Mouse (Mus musculus): ENCODE measurements around the gene Ppp1r9a. TPM values are rescaled to one million over a fixed set of nuclear protein-coding genes. Genes with fewer than 3 reads are reported as not detected.

The Ppp1r9a gene
- polyA plus RNA-seq, 1 experiment from 2014 or later, result 28.3 TPM

- Histone ChIP-seq H3K4me1 (peaks cover 25% of the 10 kb centered on the region), H3K9me3 (replicated peaks) (no peaks in the 10 kb centered on the region), H3K9ac (no peak overlapping the region), H3K27me3 (no peaks in the 10 kb centered on the region), H3K4me3 (no peak overlapping the region), H3K36me3 (no peaks in the 10 kb centered on the region), H3K27ac (no peak overlapping the region), H3K4me2 (replicated peaks) (no peak overlapping the region)
- WGBS, result 95% methylated on average over 9 of the region's 9 CpGs
- no peak for ATAC-seq (ENCODE audit: low FRiP score)
Observed at GRCm38 (mm10) chr6:4992308-4992707, 89.6 kb downstream of the Ppp1r9a start.

DNA sequence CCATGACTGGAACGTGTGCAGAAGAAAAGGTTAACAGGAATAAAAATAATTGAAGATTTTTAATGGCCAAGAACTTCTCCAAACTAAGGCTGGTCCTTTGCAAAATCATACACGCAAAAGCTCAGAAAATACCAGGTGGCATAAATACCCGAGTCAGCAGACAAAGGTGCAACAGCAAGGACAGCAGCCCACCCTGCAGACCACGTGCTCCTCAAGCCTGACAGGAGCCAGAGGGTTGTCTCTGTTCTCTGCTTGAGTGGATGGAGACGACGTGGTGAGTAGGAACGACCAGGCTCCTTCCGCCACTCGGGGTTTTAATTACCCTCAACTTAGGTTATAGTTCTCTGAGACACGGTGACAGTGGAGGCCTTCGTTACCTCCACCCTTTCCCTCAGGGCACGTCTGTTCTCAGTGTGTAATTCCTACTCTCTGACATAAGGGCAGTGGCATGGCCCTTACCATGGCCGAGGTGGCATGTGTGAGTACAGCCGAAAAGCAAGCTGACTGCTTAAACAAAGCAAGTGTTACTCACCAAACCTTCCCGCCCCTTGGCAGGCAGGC is 91.0 kb downstream of the Ppp1r9a start:
- H3K9me3 ChIP-seq (replicated peaks), result no peaks in the 10 kb centered on the region
- no peak overlapping the region; the same call in 1 of the 2 replicates for H3K27ac ChIP-seq
- H3K27me3 ChIP-seq, result no peaks in the 10 kb centered on the region
- H3K36me3 ChIP-seq, result no peaks in the 10 kb centered on the region
- peak; percentile 49; the same call in 1 of the 2 replicates for ATAC-seq (ENCODE audit: low FRiP score)
- H3K4me2 ChIP-seq (replicated peaks), result peak overlapping the region; percentile 31
- 0 out of 2 replicates have a peak overlapping the region, but pooled peaks have one; percentile 13 for H3K9ac ChIP-seq
- peaks cover 21% of the 10 kb centered on the region for H3K4me1 ChIP-seq
- no peak overlapping the region for H3K4me3 ChIP-seq
- WGBS, result 51% methylated on average over 15 of the region's 15 CpGs

DNA sequence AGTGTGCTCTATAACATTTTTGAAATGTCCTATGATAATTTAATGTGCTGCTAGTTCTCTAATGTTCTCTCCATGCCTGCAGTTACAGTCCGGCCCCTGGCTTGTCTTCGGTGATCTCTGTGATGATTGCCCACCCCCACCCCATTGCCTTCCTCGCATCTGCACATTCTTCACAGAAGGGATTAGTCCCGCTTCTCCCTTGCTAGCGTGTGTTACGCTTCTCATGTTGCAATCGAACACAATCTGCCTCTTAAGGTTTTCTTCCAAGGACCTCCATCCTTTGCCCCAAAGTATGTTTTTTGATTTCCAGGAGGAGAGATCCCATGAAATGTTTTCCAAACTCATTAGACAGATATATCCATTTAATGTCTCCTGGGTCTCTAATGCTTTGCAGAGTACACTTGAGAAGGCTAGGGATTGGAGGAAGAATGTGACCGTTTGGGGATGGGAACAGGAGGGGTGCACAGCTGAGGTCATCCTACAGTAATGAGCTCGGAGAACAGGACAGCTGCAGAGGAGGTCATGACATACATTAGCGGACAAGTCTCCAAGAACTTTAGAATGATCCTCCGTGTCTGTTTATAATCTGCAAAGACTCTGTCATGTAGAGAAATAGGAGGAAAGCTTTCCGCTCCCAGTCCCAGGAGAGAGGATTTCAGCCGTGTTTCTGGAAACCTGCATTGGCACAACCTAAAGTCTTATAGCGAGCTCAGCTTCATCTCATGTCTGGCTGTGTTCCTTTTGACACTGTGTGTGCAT is 91.6 kb downstream of the Ppp1r9a start:
- H3K27ac ChIP-seq, result no peak overlapping the region; the same call in 1 of the 2 replicates
- peak overlapping the region; percentile 31 for H3K4me2 ChIP-seq (replicated peaks)
- peak; percentile 66; the same call in 1 of the 2 replicates for ATAC-seq (ENCODE audit: low FRiP score)
- no peaks in the 10 kb centered on the region for H3K9me3 ChIP-seq (replicated peaks)
- H3K9ac ChIP-seq, result 0 out of 2 replicates have a peak overlapping the region, but pooled peaks have one; percentile 13
- no peak overlapping the region for H3K4me3 ChIP-seq
- 41% methylated on average over 14 of the region's 14 CpGs for WGBS
- no peaks in the 10 kb centered on the region for H3K27me3 ChIP-seq
- H3K36me3 ChIP-seq, result no peaks in the 10 kb centered on the region
- H3K4me1 ChIP-seq, result peaks cover 21% of the 10 kb centered on the region

DNA sequence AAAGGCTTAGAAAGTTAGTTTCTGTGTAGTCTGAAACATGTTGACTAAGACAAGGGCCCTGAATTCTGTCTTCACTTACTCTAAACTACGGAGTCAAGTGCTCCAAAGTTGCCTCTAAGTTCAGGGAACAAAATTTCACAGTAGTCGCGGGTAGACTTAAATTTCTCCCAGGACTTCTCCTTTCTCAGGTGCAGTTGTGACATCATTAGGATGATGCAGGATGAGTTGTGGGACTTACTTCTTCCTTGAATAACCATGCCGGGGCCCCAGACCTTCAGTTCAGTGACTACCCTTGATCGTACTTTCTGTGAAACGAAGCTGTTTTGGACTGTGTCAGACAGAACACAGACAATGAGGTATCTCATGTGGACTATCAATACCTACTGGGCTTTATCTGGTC is 94.9 kb downstream of the Ppp1r9a start:
- no peak overlapping the region for H3K4me3 ChIP-seq
- no peak overlapping the region for H3K9ac ChIP-seq
- no peak for ATAC-seq (ENCODE audit: low FRiP score)
- no peaks in the 10 kb centered on the region for H3K27me3 ChIP-seq
- no peaks in the 10 kb centered on the region for H3K9me3 ChIP-seq (replicated peaks)
- peaks cover 21% of the 10 kb centered on the region for H3K4me1 ChIP-seq
- WGBS, result 95% methylated on average over 6 of the region's 6 CpGs
- no peak overlapping the region for H3K27ac ChIP-seq
- H3K4me2 ChIP-seq (replicated peaks), result no peak overlapping the region
- H3K36me3 ChIP-seq, result no peaks in the 10 kb centered on the region

- Histone ChIP-seq H3K36me3 (no peaks in the 10 kb centered on the region), H3K9me3 (replicated peaks) (no peaks in the 10 kb centered on the region), H3K4me1 (peaks cover 15% of the 10 kb centered on the region), H3K9ac (no peak overlapping the region), H3K27me3 (no peaks in the 10 kb centered on the region), H3K4me2 (replicated peaks) (no peak overlapping the region), H3K27ac (no peak overlapping the region), H3K4me3 (no peak overlapping the region)
- 65% methylated on average over 4 of the region's 4 CpGs for WGBS
- no peak for ATAC-seq (ENCODE audit: low FRiP score)
Observed at GRCm38 (mm10) chr6:4998929-4999328, 96.2 kb downstream of the Ppp1r9a start.

DNA sequence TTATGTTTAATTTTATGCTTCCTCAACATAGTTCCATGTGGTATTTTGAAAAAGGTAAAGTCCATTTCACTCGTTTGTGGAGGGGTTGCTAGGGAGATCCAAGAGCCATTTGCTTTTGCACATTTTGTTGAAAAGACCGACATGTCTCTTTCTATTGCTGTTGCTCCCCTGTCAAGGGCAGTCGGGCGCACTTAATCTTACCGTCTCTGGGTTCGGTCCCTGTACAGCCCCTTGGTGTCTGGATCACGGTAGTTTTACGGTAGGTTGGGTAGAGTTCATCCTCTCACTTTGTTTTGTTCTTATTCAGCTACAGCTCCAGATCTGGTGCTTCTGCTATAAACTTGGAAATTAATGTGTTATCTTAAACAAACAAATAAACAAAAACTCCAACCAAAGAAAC is 98.1 kb downstream of the Ppp1r9a start:
- no peaks in the 10 kb centered on the region for H3K27me3 ChIP-seq
- no peak overlapping the region for H3K9ac ChIP-seq
- ATAC-seq (ENCODE audit: low FRiP score), result no peak
- WGBS, result 40% methylated on average over 8 of the region's 8 CpGs
- peaks cover 7% of the 10 kb centered on the region for H3K4me1 ChIP-seq
- H3K36me3 ChIP-seq, result no peaks in the 10 kb centered on the region
- no peak overlapping the region for H3K27ac ChIP-seq
- H3K9me3 ChIP-seq (replicated peaks), result no peaks in the 10 kb centered on the region
- no peak overlapping the region for H3K4me3 ChIP-seq
- H3K4me2 ChIP-seq (replicated peaks), result no peak overlapping the region

- H3K27ac ChIP-seq, result no peak overlapping the region
Observed at GRCm38 (mm10) chr6:5005491-5006275, 103.0 kb downstream of the Ppp1r9a start.

GRCm38 (mm10) chr6:5006283-5006946 is 103.7 kb downstream of the Ppp1r9a start:
- Histone ChIP-seq H3K4me1 (peaks cover 17% of the 10 kb centered on the region), H3K27ac (no peak overlapping the region), H3K4me3 (no peak overlapping the region), H3K27me3 (no peaks in the 10 kb centered on the region), H3K9me3 (replicated peaks) (no peaks in the 10 kb centered on the region), H3K4me2 (replicated peaks) (no peak overlapping the region), H3K36me3 (no peaks in the 10 kb centered on the region), H3K9ac (no peak overlapping the region)
- no peak for ATAC-seq (ENCODE audit: low FRiP score)
- WGBS, result 84% methylated on average over 6 of the region's 6 CpGs

More at GRCm38 (mm10) chr6:5005491-5006275, 103.0 kb downstream of the Ppp1r9a start:
- no peak overlapping the region for H3K4me3 ChIP-seq
- no peaks in the 10 kb centered on the region for H3K27me3 ChIP-seq
- peaks cover 10% of the 10 kb centered on the region for H3K4me1 ChIP-seq
- no peak overlapping the region for H3K9ac ChIP-seq
- H3K9me3 ChIP-seq (replicated peaks), result no peaks in the 10 kb centered on the region
- H3K36me3 ChIP-seq, result no peaks in the 10 kb centered on the region
- H3K4me2 ChIP-seq (replicated peaks), result no peak overlapping the region
- WGBS, result 64% methylated on average over 22 of the region's 22 CpGs
- no peak for ATAC-seq (ENCODE audit: low FRiP score)

DNA sequence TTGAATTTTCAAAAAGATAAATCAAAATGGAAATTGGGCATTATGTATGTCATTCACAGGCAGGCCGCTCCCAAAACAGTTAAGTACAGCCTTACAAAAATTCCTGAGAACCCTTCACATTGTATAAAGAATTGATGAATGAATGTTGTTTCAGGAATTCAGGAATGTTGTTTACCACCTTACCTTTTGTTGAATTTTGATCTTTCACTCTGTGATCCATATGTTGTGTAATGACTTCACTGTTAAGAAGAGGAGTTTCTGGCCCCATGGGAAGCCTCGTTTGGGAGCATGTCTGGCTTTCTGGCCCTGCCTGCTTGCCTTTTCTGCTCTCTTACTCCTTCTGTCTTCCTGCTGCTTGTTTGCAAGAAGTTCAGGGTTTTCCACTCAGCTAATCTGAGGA is 105.4 kb downstream of the Ppp1r9a start:
- 47% methylated on average over 2 of the region's 2 CpGs for WGBS
- Histone ChIP-seq H3K4me1 (peaks cover 31% of the 10 kb centered on the region), H3K9me3 (replicated peaks) (no peaks in the 10 kb centered on the region), H3K27ac (no peak overlapping the region), H3K36me3 (no peaks in the 10 kb centered on the region), H3K4me2 (replicated peaks) (no peak overlapping the region), H3K27me3 (no peaks in the 10 kb centered on the region), H3K9ac (no peak overlapping the region), H3K4me3 (no peak overlapping the region)
- no peak for ATAC-seq (ENCODE audit: low FRiP score)

GRCm38 (mm10) chr6:5008603-5009002 is 105.9 kb downstream of the Ppp1r9a start:
- H3K27ac ChIP-seq, result no peak overlapping the region
- H3K4me3 ChIP-seq, result no peak overlapping the region
- H3K4me1 ChIP-seq, result peaks cover 31% of the 10 kb centered on the region

DNA sequence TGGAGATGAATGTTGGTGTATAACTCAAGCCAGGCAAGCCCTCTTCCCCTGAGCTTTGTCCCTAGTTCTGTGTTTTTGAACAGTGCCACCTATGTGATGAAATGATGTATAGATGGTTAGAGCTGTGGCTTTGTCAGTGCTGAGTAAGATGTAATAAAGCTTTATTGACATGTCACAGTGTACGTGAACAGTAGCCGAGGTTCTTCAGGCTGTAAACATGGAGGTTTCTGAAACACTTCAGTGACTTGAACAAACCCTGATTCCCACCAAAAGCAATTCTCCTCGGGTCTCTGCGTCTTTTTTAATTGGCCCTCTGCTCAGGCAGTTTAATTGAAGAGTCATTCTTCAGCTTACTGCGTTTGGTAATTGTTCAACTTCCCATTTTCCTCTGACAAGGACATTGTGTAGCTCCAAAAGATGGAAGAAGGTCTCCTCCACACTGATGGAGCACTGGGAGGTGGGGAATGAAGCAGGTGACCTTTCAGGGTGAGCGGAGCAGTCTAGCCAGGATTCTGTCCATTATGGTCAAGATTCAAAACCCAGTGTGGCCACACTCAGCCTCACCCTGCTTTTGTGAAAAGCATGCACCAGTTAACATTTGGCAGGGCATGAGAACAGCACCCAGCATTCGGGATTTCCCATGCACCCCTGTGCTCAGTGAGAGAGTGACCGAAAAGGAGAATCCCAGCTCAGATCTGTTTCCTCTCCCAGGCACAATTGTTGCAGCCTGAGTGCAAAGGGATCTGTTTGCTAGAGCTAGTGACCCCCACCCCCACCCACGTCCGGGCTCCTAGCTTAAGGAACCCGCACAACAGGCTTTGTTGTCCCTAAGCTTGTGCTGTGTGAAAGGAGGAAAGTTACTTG is 108.1 kb downstream of the Ppp1r9a start:
- peak overlapping the region; percentile 40; the same call in 1 of the 2 replicates for H3K27ac ChIP-seq
- H3K36me3 ChIP-seq, result no peaks in the 10 kb centered on the region
- H3K27me3 ChIP-seq, result no peaks in the 10 kb centered on the region
- H3K4me3 ChIP-seq, result no peak overlapping the region
- no peak overlapping the region for H3K9ac ChIP-seq
- peaks cover 26% of the 10 kb centered on the region for H3K4me1 ChIP-seq
- H3K4me2 ChIP-seq (replicated peaks), result no peak overlapping the region; the same call in 1 of the 2 replicates
- ATAC-seq (ENCODE audit: low FRiP score), result peak; percentile 72
- no peaks in the 10 kb centered on the region for H3K9me3 ChIP-seq (replicated peaks)
- WGBS, result 14% methylated on average over 11 of the region's 11 CpGs

More at GRCm38 (mm10) chr6:5008603-5009002, 105.9 kb downstream of the Ppp1r9a start:
- no peaks in the 10 kb centered on the region for H3K27me3 ChIP-seq
- H3K4me2 ChIP-seq (replicated peaks), result no peak overlapping the region
- ATAC-seq (ENCODE audit: low FRiP score), result no peak
- H3K9me3 ChIP-seq (replicated peaks), result no peaks in the 10 kb centered on the region
- no peak overlapping the region for H3K9ac ChIP-seq
- no peaks in the 10 kb centered on the region for H3K36me3 ChIP-seq
- WGBS, result 64% methylated on average over 15 of the region's 15 CpGs

Measured in hindbrain, embryonic 12.5 days (tissue).